Mouse (Mus musculus) MEL (cell line): ENCODE measurements around the gene Tcte1. TPM values are rescaled to one million over a fixed set of nuclear protein-coding genes. Genes with fewer than 3 reads are reported as not detected.

ENCODE experiments used
- DNase-seq: peaks from one replicate; pipeline ENCODE4 v3.0.0; 2011; ENCODE audit warnings: low read depth, low spot score
- H3K27ac ChIP-seq: 2 replicates; pipeline ENCODE4 v1.5.1; 2012; ENCODE audit warnings: low read depth, mild to moderate bottlenecking, control low read depth, low read length, moderate library complexity; ENCODE audit not compliant: control insufficient read depth
- H3K27me3 ChIP-seq, 2 experiments: fragments of 150-350 bp in 1 of 2; sonication (generic) in 1 of 2; 2 replicates each; pipeline ENCODE4 v1.6.1; 2012; ENCODE audit warnings: low read length in 2 of 2, mild to moderate bottlenecking in 2 of 2, improper control_type of control experiment in 1 of 2, moderate library complexity in 1 of 2; ENCODE audit not compliant: insufficient read depth in 2 of 2, control insufficient read depth in 1 of 2
- H3K36me3 ChIP-seq, 2 experiments: 2 replicates each; pipeline ENCODE4 v1.6.1; 2012 to 2014; ENCODE audit warnings: low read length in 2 of 2, improper control_type of control experiment in 1 of 2, inconsistent platforms in 1 of 2, mild to moderate bottlenecking in 1 of 2; ENCODE audit not compliant: insufficient read depth in 2 of 2, control insufficient read depth in 1 of 2
- H3K4me1 ChIP-seq, 2 experiments: fragments of 150-350 bp in 1 of 2; sonication (generic) in 1 of 2; 2 replicates each; pipeline ENCODE4 v1.6.1; 2012; ENCODE audit warnings: low read length in 2 of 2, improper control_type of control experiment in 1 of 2, mild to moderate bottlenecking in 1 of 2; ENCODE audit not compliant: insufficient read depth in 2 of 2, control insufficient read depth in 1 of 2
- H3K4me3 ChIP-seq, 2 experiments: fragments of 150-350 bp in 1 of 2; sonication (generic) in 1 of 2; 2 replicates each; pipeline ENCODE4 v1.5.1; 2012; ENCODE audit warnings: low read depth in 2 of 2, low read length in 2 of 2, mild to moderate bottlenecking in 2 of 2, moderate library complexity in 2 of 2, control low read depth in 1 of 2, improper control_type of control experiment in 1 of 2; ENCODE audit not compliant: control insufficient read depth in 1 of 2, insufficient read depth in 1 of 2
- H3K79me2 ChIP-seq: 2 replicates; pipeline ENCODE4 v1.6.1; 2012; ENCODE audit warnings: mild to moderate bottlenecking, low read length, moderate library complexity; ENCODE audit not compliant: control insufficient read depth, poor library complexity, insufficient read depth
- H3K9ac ChIP-seq: 2 replicates; pipeline ENCODE4 v1.6.1; 2012; ENCODE audit warnings: low read depth, mild to moderate bottlenecking, control low read depth, low read length, moderate library complexity; ENCODE audit not compliant: control insufficient read depth, poor library complexity, severe bottlenecking
- H3K9me3 ChIP-seq: fragments of 150-350 bp; sonication (generic); replicated peaks from 2 replicates; pipeline ENCODE4 v1.6.1; 2012; ENCODE audit warnings: mild to moderate bottlenecking, low read length, improper control_type of control experiment, moderate library complexity; ENCODE audit not compliant: insufficient read depth
- BHLHE40 ChIP-seq: IDR thresholded peaks from 2 replicates; pipeline ENCODE4 v1.6.1; 2012; ENCODE audit warnings: low read depth, mild to moderate bottlenecking, inconsistent platforms, low read length, improper control_type of control experiment, borderline replicate concordance
- CHD1 ChIP-seq: IDR thresholded peaks from 2 replicates; pipeline ENCODE4 v1.6.1; 2012; ENCODE audit warnings: low read depth, mild to moderate bottlenecking, inconsistent platforms, low read length, improper control_type of control experiment
- CHD2 ChIP-seq: IDR thresholded peaks from 2 replicates; pipeline ENCODE4 v1.6.1; 2011; ENCODE audit warnings: low read length, improper control_type of control experiment
- CTCF ChIP-seq, 3 experiments: IDR thresholded peaks in 2 of 3; conservative IDR thresholded peaks in 1 of 3; 2 replicates each; pipeline ENCODE4 v1.5.1; 2011 to 2012; ENCODE audit warnings: low read length in 3 of 3, low read depth in 2 of 3, mild to moderate bottlenecking in 2 of 3, improper control_type of control experiment in 1 of 3, inconsistent platforms in 1 of 3, mixed read lengths in 1 of 3, moderate library complexity in 1 of 3; ENCODE audit not compliant: control insufficient read depth in 1 of 3, insufficient read depth in 1 of 3, poor library complexity in 1 of 3, severe bottlenecking in 1 of 3
- ELF1 ChIP-seq: IDR thresholded peaks from 2 replicates; pipeline ENCODE4 v1.6.1; 2014; ENCODE audit warnings: low read depth, mild to moderate bottlenecking, inconsistent platforms, low read length, improper control_type of control experiment, moderate library complexity
- EP300 ChIP-seq, 2 experiments: IDR thresholded peaks; 2 replicates each; pipeline ENCODE4 v1.6.1; 2011; ENCODE audit warnings: improper control_type of control experiment in 2 of 2, low read length in 2 of 2, low read depth in 1 of 2, mild to moderate bottlenecking in 1 of 2
- ETS1 ChIP-seq: IDR thresholded peaks from 2 replicates; pipeline ENCODE4 v1.6.1; 2012; ENCODE audit warnings: low read depth, mild to moderate bottlenecking, inconsistent platforms, low read length, improper control_type of control experiment, moderate library complexity
- GABPA ChIP-seq: IDR thresholded peaks from 2 replicates; pipeline ENCODE4 v1.6.1; 2012; ENCODE audit warnings: low read depth, mild to moderate bottlenecking, inconsistent platforms, low read length, improper control_type of control experiment, moderate library complexity
- GATA1 ChIP-seq: IDR thresholded peaks from 2 replicates; pipeline ENCODE4 v1.6.1; 2011; ENCODE audit warnings: low read depth, low read length, improper control_type of control experiment
- JUND ChIP-seq: IDR thresholded peaks from 2 replicates; pipeline ENCODE4 v1.6.1; 2011; ENCODE audit warnings: low read depth, mild to moderate bottlenecking, improper control_type of control experiment, low read length
- KAT2A ChIP-seq: conservative IDR thresholded peaks from 2 replicates; pipeline ENCODE4 v1.6.1; 2012; ENCODE audit warnings: low read depth, low read length, improper control_type of control experiment, inconsistent platforms
- MAZ ChIP-seq: IDR thresholded peaks from 2 replicates; pipeline ENCODE4 v1.6.1; 2012; ENCODE audit warnings: low read depth, mild to moderate bottlenecking, inconsistent platforms, low read length, improper control_type of control experiment
- MEF2A ChIP-seq: IDR thresholded peaks from 2 replicates; pipeline ENCODE4 v1.6.1; 2014; ENCODE audit warnings: low read depth, mild to moderate bottlenecking, inconsistent platforms, low read length, improper control_type of control experiment; ENCODE audit not compliant: poor library complexity, insufficient replicate concordance, severe bottlenecking; ENCODE audit errors: extremely low read depth
- MXI1 ChIP-seq: IDR thresholded peaks from 2 replicates; pipeline ENCODE4 v1.6.1; 2011; ENCODE audit warnings: mild to moderate bottlenecking, low read depth, low read length, improper control_type of control experiment
- MYB ChIP-seq: IDR thresholded peaks from 2 replicates; pipeline ENCODE4 v1.6.1; 2011; ENCODE audit warnings: mild to moderate bottlenecking, low read depth, low read length, improper control_type of control experiment
- MYC ChIP-seq: IDR thresholded peaks from 2 replicates; pipeline ENCODE4 v1.6.1; 2011; ENCODE audit warnings: low read depth, mild to moderate bottlenecking, low read length, improper control_type of control experiment, moderate library complexity
- NELFE ChIP-seq: IDR thresholded peaks from 2 replicates; pipeline ENCODE4 v1.6.1; 2011; ENCODE audit warnings: low read depth, low read length, improper control_type of control experiment
- NRF1 ChIP-seq: IDR thresholded peaks from 2 replicates; pipeline ENCODE4 v1.6.1; 2014; ENCODE audit warnings: low read depth, mild to moderate bottlenecking, inconsistent platforms, low read length, improper control_type of control experiment, moderate library complexity; ENCODE audit not compliant: poor library complexity, insufficient read depth, severe bottlenecking
- POLR2A ChIP-seq, 2 experiments: IDR thresholded peaks; 2 replicates each; pipeline ENCODE4 v1.6.1; 2011 to 2012; ENCODE audit warnings: low read length in 2 of 2, mild to moderate bottlenecking in 2 of 2, control low read depth in 1 of 2, improper control_type of control experiment in 1 of 2, low read depth in 1 of 2, moderate library complexity in 1 of 2; ENCODE audit not compliant: control insufficient read depth in 1 of 2, insufficient read depth in 1 of 2, poor library complexity in 1 of 2
- POLR2AphosphoS2 ChIP-seq: IDR thresholded peaks from 2 replicates; pipeline ENCODE4 v1.6.1; 2011; ENCODE audit warnings: low read length, improper control_type of control experiment
- RAD21 ChIP-seq: IDR thresholded peaks from 2 replicates; pipeline ENCODE4 v1.6.1; 2011; ENCODE audit warnings: mild to moderate bottlenecking, low read depth, low read length, improper control_type of control experiment
- RCOR1 ChIP-seq: IDR thresholded peaks from 2 replicates; pipeline ENCODE4 v1.6.1; 2012; ENCODE audit warnings: low read depth, mild to moderate bottlenecking, inconsistent platforms, low read length, improper control_type of control experiment
- SIN3A ChIP-seq: IDR thresholded peaks from 2 replicates; pipeline ENCODE4 v1.6.1; 2012; ENCODE audit warnings: low read length, improper control_type of control experiment, inconsistent platforms
- SMC3 ChIP-seq: IDR thresholded peaks from 2 replicates; pipeline ENCODE4 v1.6.1; 2011; ENCODE audit warnings: low read depth, low read length, improper control_type of control experiment
- TAL1 ChIP-seq: IDR thresholded peaks from 2 replicates; pipeline ENCODE4 v1.6.1; 2012; ENCODE audit warnings: mild to moderate bottlenecking, inconsistent platforms, low read length, moderate library complexity, mixed read lengths
- TBP ChIP-seq: IDR thresholded peaks from 2 replicates; pipeline ENCODE4 v1.8.0; 2011; ENCODE audit warnings: low read depth, low read length, improper control_type of control experiment
- TCF12 ChIP-seq: IDR thresholded peaks from 2 replicates; pipeline ENCODE4 v1.6.1; 2014; ENCODE audit warnings: low read depth, mild to moderate bottlenecking, inconsistent platforms, low read length, improper control_type of control experiment, moderate library complexity
- UBTF ChIP-seq: IDR thresholded peaks from 2 replicates; pipeline ENCODE4 v1.6.1; 2012; ENCODE audit warnings: low read depth, mild to moderate bottlenecking, inconsistent platforms, low read length, improper control_type of control experiment, moderate library complexity, borderline replicate concordance; ENCODE audit not compliant: insufficient read depth
- USF1 ChIP-seq: IDR thresholded peaks from 2 replicates; pipeline ENCODE4 v1.6.1; 2014; ENCODE audit warnings: low read depth, mild to moderate bottlenecking, inconsistent platforms, low read length, improper control_type of control experiment, moderate library complexity
- ZC3H11A ChIP-seq: IDR thresholded peaks from 2 replicates; pipeline ENCODE4 v1.6.1; 2012; ENCODE audit warnings: low read depth, mild to moderate bottlenecking, inconsistent platforms, low read length, improper control_type of control experiment
- ZKSCAN1 ChIP-seq: IDR thresholded peaks from 2 replicates; pipeline ENCODE4 v1.6.1; 2012; ENCODE audit warnings: low read depth, mild to moderate bottlenecking, inconsistent platforms, low read length, improper control_type of control experiment, moderate library complexity
- ZMIZ1 ChIP-seq: IDR thresholded peaks from 2 replicates; pipeline ENCODE4 v1.6.1; 2012; ENCODE audit warnings: low read depth, mild to moderate bottlenecking, inconsistent platforms, low read length, improper control_type of control experiment, moderate library complexity
- ZNF384 ChIP-seq: IDR thresholded peaks from 2 replicates; pipeline ENCODE4 v1.6.1; 2012; ENCODE audit warnings: low read depth, mild to moderate bottlenecking, inconsistent platforms, low read length, improper control_type of control experiment
- polyA plus RNA-seq, 2 experiments: library from polyadenylated mRNA; stranded (reverse) in 1 of 2; unstranded in 1 of 2; fragments of >175 nt in 1 of 2; fragments of >200 nt in 1 of 2; gene quantifications; 2 replicates each; pipeline versions ENCODE4 v1.2.1 to v1.2.4; 2012; ENCODE audit warnings: low replicate concordance in 2 of 2, low read depth in 1 of 2; ENCODE audit not compliant: insufficient read length in 2 of 2, insufficient read depth in 1 of 2, missing spikeins in 1 of 2
- total RNA-seq: library from RNA; depleted of rRNA; stranded (reverse); fragments of 300-350 nt; gene quantifications from 2 replicates; pipeline ENCODE4 v1.2.3, GENCODE M21; 2012

Gene Tcte1
- total and polyA plus RNA-seq, 3 experiments: not detected

DNA sequence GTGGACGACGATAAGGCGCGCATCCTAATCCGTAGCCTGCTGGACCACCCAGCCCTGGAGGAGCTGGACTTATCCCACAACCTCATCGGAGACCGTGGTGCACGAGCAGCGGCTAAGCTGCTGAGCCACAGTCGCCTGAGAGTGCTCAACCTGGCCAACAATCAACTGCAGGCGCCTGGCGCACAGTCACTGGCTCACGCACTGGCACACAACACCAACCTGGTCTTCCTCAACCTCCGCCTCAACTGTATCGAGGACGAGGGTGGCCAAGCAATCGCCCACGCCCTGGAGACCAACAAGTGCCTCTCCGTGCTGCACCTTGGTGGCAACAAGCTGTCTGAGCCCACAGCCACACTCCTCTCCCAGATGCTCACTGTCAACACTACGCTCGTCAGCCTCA, 16.4 kb downstream of the Tcte1 start:
- H3K27ac ChIP-seq: no peak overlapping the region
- H3K79me2 ChIP-seq: no peaks in the 10 kb centered on the region
- H3K4me1 ChIP-seq: no peaks in the 10 kb centered on the region
- no peak overlapping the region for H3K4me3 ChIP-seq
- H3K27me3 ChIP-seq: peaks cover 5 to 10% of the 10 kb centered on the region in 2 experiments; a peak in 3 of 4 replicates
- no peaks in the 10 kb centered on the region for H3K9me3 ChIP-seq
- no peaks in the 10 kb centered on the region for H3K36me3 ChIP-seq
- no peak for DNase-seq
- TF ChIP-seq MAZ: no peak
- TF ChIP-seq MYB: no peak
- no peak for TF ChIP-seq RCOR1
- TF ChIP-seq EP300 (IDR thresholded peaks at IDR 0.05; ENCODE audit: low read depth in 1 of 2, low read length in 2 of 2): no peak
- TF ChIP-seq RAD21: no peak
- TF ChIP-seq ZMIZ1: no peak
- TF ChIP-seq GABPA: no peak
- no peak for TF ChIP-seq TBP
- TF ChIP-seq SMC3: no peak
- TF ChIP-seq ETS1: no peak
- no peak for TF ChIP-seq ZNF384
- no peak for TF ChIP-seq CTCF (IDR thresholded peaks at IDR 0.05 in 2 of 3, conservative IDR thresholded peaks at IDR 0.05 in 1 of 3; ENCODE audit: control insufficient read depth in 1 of 3, insufficient read depth in 1 of 3, low read depth in 2 of 3, low read length in 3 of 3, poor library complexity in 1 of 3, severe bottlenecking in 1 of 3)
- TF ChIP-seq USF1: no peak
- no peak for TF ChIP-seq ZC3H11A
- TF ChIP-seq KAT2A: no peak
- no peak for TF ChIP-seq TCF12
- TF ChIP-seq BHLHE40: no peak
- TF ChIP-seq JUND: no peak
- TF ChIP-seq POLR2A (IDR thresholded peaks at IDR 0.05; ENCODE audit: control insufficient read depth in 1 of 2, insufficient read depth in 1 of 2, low read depth in 1 of 2, low read length in 2 of 2, poor library complexity in 1 of 2): no peak
- TF ChIP-seq SIN3A: no peak
- H3K9ac ChIP-seq: no peak overlapping the region

DNA sequence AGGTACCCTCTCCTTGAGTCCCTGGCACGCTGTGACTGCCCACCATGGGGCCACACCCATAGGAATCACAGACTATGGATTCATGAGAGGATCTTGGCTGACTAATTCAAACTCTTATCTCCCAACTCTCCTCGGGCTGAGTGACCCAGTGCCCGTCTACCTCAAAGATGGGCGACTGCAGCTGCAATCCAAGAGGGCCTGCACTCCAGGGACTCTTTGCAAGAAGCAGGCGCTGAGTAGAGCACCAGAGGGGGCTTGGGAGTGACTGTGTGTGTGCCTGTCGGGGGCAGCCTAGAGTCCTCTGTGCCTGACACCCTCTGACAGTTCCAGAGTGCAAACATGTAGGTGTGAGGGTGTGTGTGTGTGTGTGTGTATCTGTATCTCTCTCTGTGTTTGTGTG, 18.9 kb downstream of the Tcte1 start:
- Histone ChIP-seq H3K36me3 (no peaks in the 10 kb centered on the region), H3K27me3 (peaks cover 2 to 7% of the 10 kb centered on the region in 2 experiments; a peak in 3 of 4 replicates), H3K9me3 (no peaks in the 10 kb centered on the region), H3K4me3 (no peak overlapping the region), H3K9ac (no peak overlapping the region), H3K27ac (no peak overlapping the region), H3K79me2 (no peaks in the 10 kb centered on the region), H3K4me1 (no peaks in the 10 kb centered on the region)
- TF ChIP-seq MYB (no peak), MAZ (no peak), ETS1 (no peak), ZKSCAN1 (no peak), SMC3 (no peak), UBTF (no peak), MXI1 (no peak), NRF1 (no peak), TCF12 (no peak), NELFE (no peak), POLR2AphosphoS2 (no peak), MEF2A (no peak), ELF1 (no peak), ZNF384 (no peak), CHD1 (no peak), RAD21 (no peak), TAL1 (no peak), MYC (no peak), GATA1 (no peak), CHD2 (no peak)
- no peak for DNase-seq
